In the genomic region with DNA sequence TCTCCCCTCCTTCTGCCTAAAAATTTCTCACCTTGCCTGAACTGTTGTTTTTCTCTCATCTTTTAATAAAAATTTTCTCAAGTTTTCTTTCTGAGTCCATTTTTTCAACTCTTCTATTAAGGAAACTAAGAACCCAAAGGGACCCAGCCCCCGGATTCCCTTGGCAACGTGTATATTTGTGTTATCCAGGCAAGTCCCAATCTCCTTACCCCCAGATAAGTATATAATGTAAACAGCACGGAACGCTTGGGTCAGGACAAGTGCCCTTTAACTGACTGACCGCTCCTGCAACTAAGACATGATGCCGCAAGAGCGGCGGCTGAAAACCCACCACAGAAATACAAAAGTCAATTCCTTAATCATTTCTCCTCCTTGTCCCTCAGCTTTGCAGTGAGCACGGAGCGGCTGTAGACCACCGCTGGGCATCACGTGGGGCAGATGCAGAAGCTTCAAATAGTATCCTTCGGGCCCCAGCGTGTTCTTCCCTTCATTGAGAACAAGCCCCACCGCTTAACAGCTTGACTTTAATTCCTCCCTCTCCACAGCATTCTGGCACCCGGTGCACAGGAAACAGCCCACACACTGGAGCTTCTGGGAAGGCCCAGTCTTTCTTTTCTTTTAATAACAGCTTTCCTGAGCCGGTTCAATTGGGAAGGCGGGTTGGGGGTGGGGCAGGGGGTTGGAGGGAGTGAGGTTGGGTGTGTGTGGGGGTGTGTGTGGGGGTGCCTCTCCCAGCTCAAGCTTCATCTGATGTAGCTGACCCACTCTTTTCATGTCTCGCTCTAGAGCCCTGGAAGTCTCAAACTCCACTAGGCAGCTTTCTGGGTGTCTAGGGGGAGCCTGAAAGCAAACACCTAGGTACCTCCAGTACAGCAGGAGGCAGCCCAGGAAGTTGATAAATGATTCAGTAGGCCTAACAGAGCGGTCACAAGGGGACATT, we compare ENCODE assay signal across 9 mouse cellular contexts.
DNase-seq lines count a peak whose midpoint lies in the region; ATAC-seq and TF ChIP-seq lines count a peak whose summit lies in the region.
"Had no signal": no experiment of that assay in that cellular context is flagged by ENCODE, and none has a peak within 500 bp of the region (broad histone marks: within the 10 kb centered on the region; RNA-seq: fewer than 3 reads in every experiment).

No protein-coding gene starts in this region.

- H3K4me3 ChIP-seq in forebrain, postnatal 0 days (ENCODE audit: low read depth, low read length), result no peak overlapping the region
- H3K4me3 ChIP-seq in hindbrain, postnatal 0 days (ENCODE audit: low read length), result no peak overlapping the region
- H3K4me3 ChIP-seq: neural tube, embryonic 12.5 days had no signal

- no peaks in the 10 kb centered on the region for H3K27me3 ChIP-seq in forebrain, postnatal 0 days (ENCODE audit: insufficient read depth, low read length)
- no peaks in the 10 kb centered on the region for H3K27me3 ChIP-seq in hindbrain, postnatal 0 days (ENCODE audit: insufficient read depth, low read length)
- H3K27me3 ChIP-seq: neural tube, embryonic 12.5 days had no signal

- H3K4me1 ChIP-seq in forebrain, postnatal 0 days (ENCODE audit: insufficient read depth), result no peaks in the 10 kb centered on the region; the same call in 1 of the 2 replicates
- no peaks in the 10 kb centered on the region for H3K4me1 ChIP-seq in hindbrain, postnatal 0 days (ENCODE audit: insufficient read depth, low read length)

- 39% methylated on average over 20 of the region's 20 CpGs for WGBS in forebrain, postnatal 0 days
- 32% methylated on average over 20 of the region's 20 CpGs for WGBS in hindbrain, postnatal 0 days

- DNase-seq in layer of hippocampus, adult 11-12 months (ENCODE audit: low spot score), result peak; percentile 40
- DNase-seq in layer of hippocampus, adult 9-10 months (ENCODE audit: low spot score), result no peak
- no peak for DNase-seq in forebrain, postnatal 0 days
- DNase-seq in hindbrain, postnatal 0 days (ENCODE audit: low spot score), result peak; percentile 43
- peak; percentile 13 for DNase-seq in liver
- DNase-seq in right cerebral cortex, adult 18-20 months, result peak; percentile 68
- DNase-seq in urinary bladder, adult 2 months (ENCODE audit: low spot score), result no peak

- no peak for TF ChIP-seq CTCF in forebrain, postnatal 0 days (IDR thresholded peaks at IDR 0.05; ENCODE audit: low read depth)
- no peak for TF ChIP-seq CTCF in hindbrain, postnatal 0 days (IDR thresholded peaks at IDR 0.05; ENCODE audit: low read depth)

- H3K4me2 ChIP-seq in forebrain, postnatal 0 days (ENCODE audit: low read depth), result no peak overlapping the region
- peak overlapping the region; percentile 8 for H3K4me2 ChIP-seq in hindbrain, postnatal 0 days (ENCODE audit: low read depth, low read length)
- H3K4me2 ChIP-seq: neural tube, embryonic 12.5 days had no signal

- H3K9ac ChIP-seq in forebrain, postnatal 0 days, result no peak overlapping the region
- H3K9ac ChIP-seq in hindbrain, postnatal 0 days (replicated peaks; ENCODE audit: low read length), result no peak overlapping the region
- H3K9ac ChIP-seq: neural tube, embryonic 12.5 days had no signal

- no peaks in the 10 kb centered on the region for H3K36me3 ChIP-seq in forebrain, postnatal 0 days (ENCODE audit: insufficient read depth)
- H3K36me3 ChIP-seq in hindbrain, postnatal 0 days (ENCODE audit: insufficient read depth, low read length), result no peaks in the 10 kb centered on the region
- H3K36me3 ChIP-seq: neural tube, embryonic 12.5 days had no signal

- no peaks in the 10 kb centered on the region for H3K9me3 ChIP-seq in forebrain, postnatal 0 days (ENCODE audit: low read length)
- H3K9me3 ChIP-seq in hindbrain, postnatal 0 days (ENCODE audit: low read length), result no peaks in the 10 kb centered on the region
- H3K9me3 ChIP-seq: neural tube, embryonic 12.5 days had no signal

- peak overlapping the region; percentile 47; the same call in 1 of the 2 replicates for H3K27ac ChIP-seq in forebrain, postnatal 0 days (ENCODE audit: low read depth, low read length)
- no peak overlapping the region for H3K27ac ChIP-seq in hindbrain, postnatal 0 days
- H3K27ac ChIP-seq: neural tube, embryonic 12.5 days had no signal

- ATAC-seq in forebrain, postnatal 0 days, result peak; percentile 81
- ATAC-seq in hindbrain, postnatal 0 days, result peak; percentile 76; the same call in 1 of the 2 replicates
- ATAC-seq in megakaryocyte, adult 5-6 weeks (ENCODE audit: poor library complexity, severe bottlenecking), result no peak

Comparison
In these comparisons a context has a peak if more than half of its experiments do, and no peak if none do; other contexts are left out.
1. DNase-seq: peak in layer of hippocampus, adult 11-12 months (single experiment), hindbrain, postnatal 0 days (single experiment), liver (single experiment) and right cerebral cortex, adult 18-20 months (single experiment); none in layer of hippocampus, adult 9-10 months (single experiment), forebrain, postnatal 0 days (single experiment) and urinary bladder, adult 2 months (single experiment).